Mouse (Mus musculus) limb, embryonic 15.5 days (tissue): ENCODE results near the gene Mto1. TPM values are rescaled to one million over a fixed set of nuclear protein-coding genes. Genes with fewer than 3 reads are reported as not detected.

Experiments used
- ATAC-seq: fragments of 200-750 bp; cut with Nextera tagmentation; 2 replicates; pipeline ENCODE4 v1.8.0; 2017; ENCODE audit warnings: low read depth, moderate TSS enrichment; ENCODE audit not compliant: insufficient number of reproducible peaks, low FRiP score, low TSS enrichment
- H3K27ac ChIP-seq: fragments of 300-500 bp; sonication (generic); 2 replicates; pipeline ENCODE4 v1.5.1; 2015; ENCODE audit warnings: moderate library complexity, mild to moderate bottlenecking, inconsistent platforms
- H3K27me3 ChIP-seq: fragments of 300-500 bp; sonication (generic); 2 replicates; pipeline ENCODE4 v1.6.1; 2015; ENCODE audit warnings: inconsistent platforms
- H3K36me3 ChIP-seq: fragments of 300-500 bp; sonication (generic); 2 replicates; pipeline ENCODE4 v1.6.1; 2015; ENCODE audit warnings: inconsistent platforms
- H3K4me1 ChIP-seq: fragments of 300-500 bp; sonication (generic); 2 replicates; pipeline ENCODE4 v1.6.1; 2015; ENCODE audit warnings: inconsistent platforms
- H3K4me2 ChIP-seq: fragments of 300-500 bp; sonication (generic); 2 replicates; pipeline ENCODE4 v1.6.1; 2015; ENCODE audit warnings: mild to moderate bottlenecking, inconsistent platforms
- H3K4me3 ChIP-seq: fragments of 300-500 bp; sonication (generic); 2 replicates; pipeline ENCODE4 v1.5.1; 2015; ENCODE audit warnings: mild to moderate bottlenecking, inconsistent platforms
- H3K9ac ChIP-seq: fragments of 300-500 bp; sonication (generic); 2 replicates; pipeline ENCODE4 v1.6.1; 2015; ENCODE audit warnings: inconsistent platforms
- H3K9me3 ChIP-seq: fragments of 300-500 bp; sonication (generic); 2 replicates; pipeline ENCODE4 v1.6.1; 2016; ENCODE audit warnings: inconsistent platforms
- WGBS: fragments of 180-500 bp; shearing (Covaris S2); methylation state at CpG from one replicate; pipeline ENCODE4 v1.1.7; 2015; 5-methylcytosine and 5-hydroxymethylcytosine counted together
- polyA plus RNA-seq: library from polyadenylated mRNA; unstranded; fragments of >200 nt; fragmentation: Nextera tagmentation; extraction: Ambion mirVana; gene quantifications from 2 replicates; pipeline ENCODE4 v1.2.1, GENCODE M21; 2015

Mto1 gene
- polyA plus RNA-seq, 1 experiment from 2014 or later = 21.2 TPM

GRCm38 (mm10) chr9:78491169-78491568 lies 43.2 kb downstream of the Mto1 start:
- no peak for ATAC-seq

GRCm38 (mm10) chr9:78492254-78492653 lies 44.2 kb downstream of the Mto1 start:
- H3K4me3 ChIP-seq = no peak overlapping the region
- H3K36me3 ChIP-seq = no peaks in the 10 kb centered on the region
- no peak overlapping the region for H3K4me2 ChIP-seq
- H3K4me1 ChIP-seq = peaks cover 7% of the 10 kb centered on the region; the same call in 1 of the 2 replicates
- no peak for ATAC-seq
- H3K27ac ChIP-seq = no peak overlapping the region
- no peak overlapping the region for H3K9ac ChIP-seq
- WGBS = 91% methylated on average over 3 of the region's 3 CpGs
- no peaks in the 10 kb centered on the region for H3K27me3 ChIP-seq
- H3K9me3 ChIP-seq = no peaks in the 10 kb centered on the region

More at GRCm38 (mm10) chr9:78491169-78491568, 43.2 kb downstream of the Mto1 start:
- 82% methylated on average over 3 of the region's 3 CpGs for WGBS
- H3K9ac ChIP-seq = no peak overlapping the region
- no peak overlapping the region for H3K27ac ChIP-seq
- peaks cover 7% of the 10 kb centered on the region; the same call in 1 of the 2 replicates for H3K4me1 ChIP-seq
- no peaks in the 10 kb centered on the region for H3K36me3 ChIP-seq
- H3K4me3 ChIP-seq = no peak overlapping the region
- H3K27me3 ChIP-seq = no peaks in the 10 kb centered on the region
- no peaks in the 10 kb centered on the region for H3K9me3 ChIP-seq
- no peak overlapping the region for H3K4me2 ChIP-seq

- Histone ChIP-seq H3K9me3 (no peaks in the 10 kb centered on the region), H3K27me3 (no peaks in the 10 kb centered on the region), H3K4me3 (no peak overlapping the region), H3K9ac (no peak overlapping the region), H3K4me2 (no peak overlapping the region), H3K36me3 (no peaks in the 10 kb centered on the region), H3K4me1 (peaks cover 7% of the 10 kb centered on the region; the same call in 1 of the 2 replicates), H3K27ac (no peak overlapping the region)
- no peak for ATAC-seq
- WGBS = 84% methylated on average over 7 of the region's 7 CpGs
Observed at GRCm38 (mm10) chr9:78493171-78493570, 45.2 kb downstream of the Mto1 start.

GRCm38 (mm10) chr9:78500386-78500785 lies 52.4 kb downstream of the Mto1 start:
- 52% methylated on average over 3 of the region's 3 CpGs for WGBS

GRCm38 (mm10) chr9:78501284-78501683 lies 53.3 kb downstream of the Mto1 start:
- no peak overlapping the region for H3K4me3 ChIP-seq
- H3K4me2 ChIP-seq = no peak overlapping the region
- H3K9ac ChIP-seq = no peak overlapping the region
- no peaks in the 10 kb centered on the region for H3K9me3 ChIP-seq
- no peak overlapping the region for H3K27ac ChIP-seq
- ATAC-seq = no peak
- no peaks in the 10 kb centered on the region for H3K36me3 ChIP-seq
- peaks cover 10% of the 10 kb centered on the region for H3K4me1 ChIP-seq
- H3K27me3 ChIP-seq = no peaks in the 10 kb centered on the region
- 82% methylated on average over 4 of the region's 4 CpGs for WGBS

More at GRCm38 (mm10) chr9:78500386-78500785, 52.4 kb downstream of the Mto1 start:
- no peak overlapping the region for H3K4me3 ChIP-seq
- no peak for ATAC-seq
- H3K9ac ChIP-seq = no peak overlapping the region
- H3K36me3 ChIP-seq = no peaks in the 10 kb centered on the region
- no peaks in the 10 kb centered on the region for H3K27me3 ChIP-seq
- H3K9me3 ChIP-seq = no peaks in the 10 kb centered on the region
- H3K4me2 ChIP-seq = no peak overlapping the region
- no peak overlapping the region for H3K27ac ChIP-seq
- H3K4me1 ChIP-seq = peaks cover 10% of the 10 kb centered on the region

- H3K4me2 ChIP-seq = no peak overlapping the region
- no peak overlapping the region for H3K9ac ChIP-seq
- 18% methylated on average over 6 of the region's 6 CpGs for WGBS
- no peak overlapping the region for H3K4me3 ChIP-seq
- no peaks in the 10 kb centered on the region for H3K27me3 ChIP-seq
- peak overlapping the region; percentile 47 for H3K27ac ChIP-seq
- H3K36me3 ChIP-seq = no peaks in the 10 kb centered on the region
- ATAC-seq = no peak
- H3K9me3 ChIP-seq = no peaks in the 10 kb centered on the region
- peaks cover 10% of the 10 kb centered on the region for H3K4me1 ChIP-seq
Observed at GRCm38 (mm10) chr9:78503223-78504079, 55.4 kb downstream of the Mto1 start.

- 75% methylated on average over 4 of the region's 4 CpGs for WGBS
- Histone ChIP-seq H3K9ac (no peak overlapping the region), H3K9me3 (no peaks in the 10 kb centered on the region), H3K4me3 (no peak overlapping the region), H3K27ac (no peak overlapping the region), H3K36me3 (no peaks in the 10 kb centered on the region), H3K4me1 (peaks cover 10% of the 10 kb centered on the region), H3K4me2 (0 out of 2 replicates have a peak overlapping the region, but pooled peaks have one; percentile 5), H3K27me3 (no peaks in the 10 kb centered on the region)
- ATAC-seq = no peak
Observed at GRCm38 (mm10) chr9:78504133-78504532, 56.1 kb downstream of the Mto1 start.

GRCm38 (mm10) chr9:78504679-78505078 lies 56.7 kb downstream of the Mto1 start:
- H3K36me3 ChIP-seq = no peaks in the 10 kb centered on the region
- no peak for ATAC-seq
- H3K4me2 ChIP-seq = 0 out of 2 replicates have a peak overlapping the region, but pooled peaks have one; percentile 5
- H3K9ac ChIP-seq = no peak overlapping the region
- H3K9me3 ChIP-seq = no peaks in the 10 kb centered on the region
- 73% methylated on average over 3 of the region's 3 CpGs for WGBS
- peaks cover 10% of the 10 kb centered on the region for H3K4me1 ChIP-seq
- H3K27ac ChIP-seq = no peak overlapping the region
- H3K4me3 ChIP-seq = no peak overlapping the region
- no peaks in the 10 kb centered on the region for H3K27me3 ChIP-seq

GRCm38 (mm10) chr9:78505223-78505622 lies 57.2 kb downstream of the Mto1 start:
- Histone ChIP-seq H3K27me3 (no peaks in the 10 kb centered on the region), H3K27ac (no peak overlapping the region), H3K4me1 (peaks cover 10% of the 10 kb centered on the region), H3K36me3 (no peaks in the 10 kb centered on the region), H3K4me2 (no peak overlapping the region), H3K4me3 (no peak overlapping the region), H3K9me3 (no peaks in the 10 kb centered on the region), H3K9ac (no peak overlapping the region)
- ATAC-seq = no peak
- 85% methylated on average over 6 of the region's 6 CpGs for WGBS

- no peak for ATAC-seq
- Histone ChIP-seq H3K4me3 (no peak overlapping the region), H3K9ac (no peak overlapping the region), H3K27ac (no peak overlapping the region), H3K9me3 (no peaks in the 10 kb centered on the region), H3K4me1 (peaks cover 10% of the 10 kb centered on the region), H3K27me3 (no peaks in the 10 kb centered on the region), H3K4me2 (no peak overlapping the region), H3K36me3 (no peaks in the 10 kb centered on the region)
- 60% methylated on average over 11 of the region's 11 CpGs for WGBS
Observed at GRCm38 (mm10) chr9:78506002-78506721, 58.2 kb downstream of the Mto1 start.

GRCm38 (mm10) chr9:78506722-78507077 lies 58.7 kb downstream of the Mto1 start:
- peaks cover 10% of the 10 kb centered on the region for H3K4me1 ChIP-seq
- H3K9ac ChIP-seq = no peak overlapping the region
- H3K27me3 ChIP-seq = no peaks in the 10 kb centered on the region
- no peak overlapping the region for H3K27ac ChIP-seq
- ATAC-seq = no peak
- 79% methylated on average over 7 of the region's 7 CpGs for WGBS
- H3K4me2 ChIP-seq = no peak overlapping the region
- no peaks in the 10 kb centered on the region for H3K9me3 ChIP-seq
- no peaks in the 10 kb centered on the region for H3K36me3 ChIP-seq
- H3K4me3 ChIP-seq = no peak overlapping the region
